Mouse (Mus musculus) left cerebral cortex, postnatal 4 days (tissue): ENCODE measurements at regions not wholly inside any gene's neighbourhood (a gene's known extent, or its start where the extent isn't known, plus 50 kb on each side); places are given as distances from the start of the nearest gene placed in this dataset.

ENCODE experiments used
- DNase-seq: peaks from one replicate; pipeline ENCODE4 v3.0.0-alpha.2; 2022
- intact Hi-C: fragments of 180-260 bp; cut with DNase I; formaldehyde crosslinking; loops from one replicate; pipeline ENCODE4 v1.15.1; 2025

DNA sequence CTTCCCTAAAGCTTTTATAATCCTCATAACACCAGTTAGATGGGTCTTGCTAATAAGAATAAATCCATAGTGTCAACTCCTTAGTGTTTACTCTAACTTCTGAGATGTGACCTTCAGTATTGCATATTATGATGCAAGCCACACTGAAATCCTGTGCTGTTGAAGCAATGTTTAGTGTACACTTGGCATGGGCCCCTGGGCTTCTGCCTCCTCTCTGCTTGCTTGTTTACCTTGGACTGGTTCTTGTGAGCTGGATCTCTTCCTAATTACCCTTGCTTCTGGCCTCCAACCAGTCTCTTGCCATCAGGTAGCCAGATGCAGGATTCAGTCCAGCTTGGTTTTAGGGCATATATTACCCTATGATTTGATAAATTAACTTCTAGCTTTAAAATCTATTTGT is 57.0 kb downstream of the Rgs2 start:
- DNase-seq, result no peak
- intact Hi-C loops, result no loop called here

DNA sequence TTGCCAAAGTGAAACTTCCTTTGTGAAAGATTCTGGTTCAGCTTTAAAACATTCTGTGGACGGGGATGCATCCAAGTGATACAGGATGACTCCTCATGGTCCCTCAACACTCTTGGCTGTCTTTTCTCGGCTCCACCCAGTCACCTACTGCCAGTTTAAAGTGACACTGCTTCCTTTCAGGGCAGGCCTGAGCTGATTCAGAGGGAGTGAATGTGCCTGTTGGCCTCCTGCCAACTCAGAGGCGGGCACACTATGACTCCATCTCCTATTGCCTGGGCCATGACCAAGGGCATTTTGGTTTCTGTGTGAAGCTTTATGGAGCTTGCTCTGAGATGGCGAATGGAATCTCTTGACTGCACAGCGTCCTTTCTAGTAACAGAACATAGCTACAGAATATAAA is 62.5 kb downstream of the Rgs2 start:
- intact Hi-C loops, result no loop called here
- peak; percentile 75 for DNase-seq

DNA sequence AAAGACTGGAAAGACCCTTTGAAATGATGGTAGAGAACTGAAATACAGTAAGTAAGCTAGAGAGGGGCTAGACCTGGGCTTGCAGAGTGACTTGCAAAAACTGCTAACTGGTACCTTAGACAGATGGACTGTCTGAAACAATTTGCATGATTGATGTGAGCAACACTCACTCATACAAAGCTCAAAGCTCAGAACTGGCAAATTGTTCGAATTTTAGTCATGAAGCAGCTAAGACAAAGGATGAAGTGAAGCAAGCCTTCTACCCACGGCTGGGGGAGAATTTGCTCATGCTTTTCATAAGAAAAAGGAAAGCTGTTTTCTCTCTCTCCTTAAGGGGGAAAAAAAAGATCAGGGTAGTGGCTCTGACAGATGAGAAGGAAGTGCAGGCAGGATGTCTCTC is 64.5 kb downstream of the Rgs2 start:
- no peak for DNase-seq
- intact Hi-C loops, result no loop called here

DNA sequence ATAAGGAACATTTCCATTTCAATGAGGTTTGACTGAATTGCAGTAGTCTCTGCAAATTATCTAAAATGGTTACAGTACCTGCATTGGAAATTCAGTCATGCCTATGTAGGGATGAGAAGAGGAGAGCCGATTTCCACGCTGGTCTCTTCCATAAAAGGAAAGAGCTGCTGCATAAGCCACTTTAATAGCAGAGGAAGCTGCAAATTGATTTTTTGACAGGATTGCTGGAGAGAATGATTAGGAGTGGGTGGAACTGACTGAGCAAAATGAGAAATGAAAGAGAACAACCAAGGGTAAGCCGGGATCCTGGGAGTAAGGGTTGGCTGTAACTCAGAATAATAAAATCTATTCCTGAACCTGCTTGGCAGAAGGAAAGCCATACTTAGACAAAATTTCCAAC is 65.4 kb downstream of the Rgs2 start:
- DNase-seq, result no peak
- intact Hi-C loops, result no loop called here

DNA sequence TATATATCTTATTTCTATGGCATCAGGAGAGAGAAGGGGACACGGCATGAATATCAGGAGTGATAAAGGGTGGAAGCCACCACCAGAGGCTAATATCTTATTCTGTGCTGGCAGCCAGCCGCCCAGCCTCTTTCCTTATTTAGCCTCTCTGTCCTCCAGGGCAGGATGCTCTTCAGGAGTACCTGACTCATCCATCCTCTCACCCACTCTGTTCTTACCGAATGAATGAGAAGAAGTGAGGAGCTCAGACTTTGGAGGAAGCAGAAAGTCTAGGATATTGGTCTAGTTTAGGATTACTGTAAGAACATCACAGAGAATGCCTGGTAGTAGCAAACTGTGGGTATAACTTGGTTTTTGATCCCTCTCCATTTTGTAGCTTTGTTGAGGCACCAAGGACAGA is 73.2 kb downstream of the Rgs2 start:
- no peak for DNase-seq
- intact Hi-C loops, result no loop called here

DNA sequence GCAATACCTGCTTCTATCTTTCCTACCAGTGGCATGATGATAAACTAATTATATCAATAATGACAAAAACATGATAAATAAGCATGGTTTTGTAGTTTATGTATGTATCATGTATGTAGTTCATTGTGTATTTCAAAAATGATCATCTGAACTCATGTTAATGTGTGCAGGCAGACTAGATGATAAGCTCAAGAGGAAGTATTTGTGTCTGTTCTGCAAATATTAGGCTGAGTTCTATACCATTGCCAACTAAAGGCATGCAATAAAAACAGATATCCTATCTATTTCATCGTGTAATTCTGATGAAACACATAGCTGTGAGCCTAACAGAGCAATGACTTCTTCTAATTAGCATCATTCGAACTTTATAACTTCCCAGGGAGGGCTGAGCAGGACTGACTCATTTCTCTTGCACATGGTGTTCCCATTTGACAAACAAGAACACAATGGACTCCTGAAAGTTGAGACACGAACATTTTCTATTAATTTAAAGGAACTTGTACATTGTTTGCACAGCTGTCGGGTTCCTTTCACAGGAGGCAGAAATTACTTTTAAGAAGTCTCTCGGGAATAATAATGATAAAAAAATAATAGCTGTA is 74.3 kb downstream of the Rgs2 start:
- no peak for DNase-seq
- intact Hi-C loops, result no loop called here

DNA sequence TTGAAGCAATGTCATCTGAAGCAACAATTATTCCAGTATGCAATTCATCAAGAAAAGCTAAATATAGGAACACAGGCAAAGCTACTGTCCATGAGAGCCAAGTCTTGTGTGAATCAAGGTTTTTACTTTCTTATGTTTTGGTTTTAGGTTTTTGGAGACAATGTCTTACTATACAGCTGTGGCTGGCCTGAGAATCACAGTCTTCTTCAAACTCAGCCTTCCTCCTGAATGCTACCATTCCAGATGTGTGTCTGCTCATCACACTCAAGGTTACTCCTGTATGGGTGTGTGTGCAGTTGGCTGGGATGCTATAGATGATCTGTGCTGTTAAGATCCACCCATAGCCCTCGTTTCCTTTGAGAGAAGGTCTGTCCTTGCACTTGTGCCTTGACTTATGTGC is 81.5 kb downstream of the Rgs2 start:
- DNase-seq, result no peak
- intact Hi-C loops, result no loop called here

DNA sequence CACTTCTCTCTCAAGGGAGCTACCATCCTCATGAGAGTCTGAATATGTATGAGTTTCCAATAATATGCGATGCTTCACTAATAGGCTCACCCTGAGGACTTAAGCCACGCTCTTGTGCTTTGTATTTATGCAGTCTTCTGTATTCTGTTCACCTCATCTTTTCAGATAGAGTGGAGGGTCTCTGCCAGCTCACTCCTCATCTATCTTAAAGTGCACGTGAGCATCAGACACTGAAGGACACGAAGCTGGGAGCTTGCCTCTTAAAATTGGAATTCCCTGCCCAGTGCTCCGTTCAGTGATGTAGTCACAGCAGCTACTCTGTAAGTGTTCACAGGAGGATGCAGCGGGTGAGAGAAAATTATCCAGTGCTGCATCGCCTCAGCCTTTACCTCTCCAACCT is 83.7 kb downstream of the Rgs2 start:
- DNase-seq, result no peak
- intact Hi-C loops, result no loop called here

DNA sequence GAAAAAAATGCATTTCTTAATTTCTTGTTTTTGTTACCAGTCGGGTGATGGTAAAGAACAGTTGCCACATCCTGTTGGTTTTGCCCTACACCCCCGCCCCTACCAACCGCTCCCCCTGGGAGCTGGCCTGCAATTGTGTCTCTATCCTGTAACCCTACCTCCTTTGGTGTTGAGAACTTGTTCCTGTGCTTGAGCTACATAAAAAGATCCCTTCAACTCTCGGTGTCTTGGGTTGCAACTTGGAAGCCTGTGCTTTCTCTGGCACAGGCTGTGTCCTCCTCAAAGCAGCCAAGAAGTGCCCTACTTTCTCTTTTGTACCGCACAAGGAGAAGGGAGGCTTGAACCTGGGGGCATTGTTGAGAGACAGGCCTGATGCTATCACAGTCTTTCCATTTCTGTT is 85.0 kb downstream of the Rgs2 start:
- no peak for DNase-seq
- intact Hi-C loops, result no loop called here

DNA sequence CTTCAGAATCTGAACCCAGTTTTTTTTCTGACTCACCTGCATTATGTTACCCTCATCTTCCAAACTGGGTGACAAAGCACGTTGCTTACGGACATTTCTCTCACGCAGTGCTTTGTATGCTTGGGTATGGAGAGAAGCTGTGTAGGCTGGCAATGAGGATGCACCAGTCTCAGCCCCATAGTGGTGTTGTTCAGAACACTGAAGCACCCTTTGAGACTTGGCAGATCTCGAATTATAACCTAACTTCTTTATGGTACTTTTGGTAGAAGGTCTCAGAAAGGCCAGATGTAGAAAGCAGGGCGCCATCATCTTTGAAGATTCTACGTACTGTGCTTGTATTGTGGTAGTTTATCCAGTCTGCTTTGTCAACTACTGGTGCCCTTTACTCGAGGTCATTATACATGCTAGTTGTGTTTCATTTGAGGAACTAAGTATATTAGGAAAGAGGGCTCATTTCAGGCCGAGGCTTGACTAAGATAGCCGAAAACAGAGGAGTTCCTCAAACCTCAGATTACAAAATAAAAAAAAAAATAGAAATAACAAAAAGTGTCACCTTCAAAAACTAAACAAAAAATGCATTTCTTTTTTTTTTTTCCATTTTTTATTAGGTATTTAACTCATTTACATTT is 85.7 kb downstream of the Rgs2 start:
- intact Hi-C loops, result no loop called here
- no peak for DNase-seq

DNA sequence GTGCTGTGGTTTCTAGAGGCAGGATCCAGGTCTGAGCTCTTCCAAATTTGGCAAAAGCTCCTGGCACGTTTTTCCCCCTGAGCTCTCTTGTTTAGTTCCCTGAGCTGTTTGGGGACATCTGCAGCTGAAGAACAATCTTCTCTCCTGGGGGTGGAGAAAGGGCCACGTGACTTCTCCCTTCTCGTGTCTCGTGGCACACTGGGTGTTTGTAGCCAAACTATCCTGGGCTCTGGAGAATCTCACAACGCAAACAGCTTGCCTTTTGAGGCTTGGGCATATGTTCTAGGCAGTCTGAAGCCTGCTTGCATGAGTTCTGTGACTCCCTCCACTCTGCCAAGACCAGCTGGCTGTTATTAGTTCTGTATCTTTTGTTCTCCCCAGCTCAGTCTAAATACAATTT is 86.3 kb downstream of the Rgs2 start:
- DNase-seq, result peak; percentile 23
- intact Hi-C loops, result no loop called here

DNA sequence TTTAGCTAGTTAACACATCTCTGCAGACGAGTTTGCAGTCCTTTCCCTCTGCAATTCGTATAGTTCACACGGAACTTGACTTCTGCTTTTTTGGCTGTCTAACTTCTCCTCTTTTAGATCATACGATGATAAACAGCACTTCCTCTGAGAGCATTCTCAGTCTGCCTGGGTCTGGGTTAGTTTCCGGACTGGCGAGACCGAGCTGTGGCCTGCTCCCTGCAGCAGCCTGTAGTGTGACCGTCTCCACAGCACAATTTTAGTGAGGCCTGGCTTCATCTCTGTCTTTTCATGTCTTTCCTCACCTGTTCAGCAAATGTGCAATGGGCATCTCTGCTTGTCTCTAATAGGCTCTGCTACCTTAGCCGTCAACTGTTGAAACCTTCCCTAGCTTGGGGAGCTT is 87.4 kb downstream of the Rgs2 start:
- intact Hi-C loops, result no loop called here
- no peak for DNase-seq

DNA sequence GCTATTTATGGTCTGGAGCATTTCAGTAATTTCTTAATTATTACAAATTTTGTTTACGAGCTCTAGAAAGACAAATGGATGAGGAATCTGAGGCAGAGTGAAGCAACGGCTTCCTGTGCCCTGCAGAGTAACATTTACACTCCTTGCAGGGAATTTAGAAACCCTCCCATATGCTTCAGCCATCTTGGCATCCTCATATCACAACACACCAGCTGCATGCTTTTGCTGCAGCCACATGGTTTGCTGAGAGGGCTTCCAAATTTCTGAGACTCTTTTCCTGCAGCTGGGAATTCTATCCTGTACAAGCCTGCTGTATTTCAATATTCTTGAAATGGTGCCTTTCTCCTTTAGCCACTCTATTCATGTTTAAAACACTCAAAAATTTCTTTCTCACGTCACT is 91.4 kb downstream of the Rgs2 start:
- intact Hi-C loops, result no loop called here
- no peak for DNase-seq

DNA sequence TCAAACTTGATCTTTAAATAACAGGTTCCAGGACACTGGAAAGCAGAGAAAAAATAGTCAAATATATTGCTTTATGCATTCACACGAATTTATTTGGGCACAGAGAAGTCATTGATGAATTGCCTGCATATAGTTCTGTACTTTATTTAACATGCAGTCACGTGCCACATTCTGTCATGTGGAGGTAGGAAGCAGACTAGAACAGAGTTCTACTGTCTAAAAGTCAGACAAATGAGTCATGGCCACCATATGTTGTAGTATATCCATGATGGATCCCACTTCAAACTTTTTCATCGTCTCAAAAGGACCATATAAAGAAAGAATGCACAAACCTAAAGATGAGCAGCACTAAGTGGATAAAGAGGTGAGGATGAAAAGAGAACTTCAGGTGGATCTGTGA is 92.7 kb downstream of the Rgs2 start:
- no peak for DNase-seq
- intact Hi-C loops, result no loop called here

DNA sequence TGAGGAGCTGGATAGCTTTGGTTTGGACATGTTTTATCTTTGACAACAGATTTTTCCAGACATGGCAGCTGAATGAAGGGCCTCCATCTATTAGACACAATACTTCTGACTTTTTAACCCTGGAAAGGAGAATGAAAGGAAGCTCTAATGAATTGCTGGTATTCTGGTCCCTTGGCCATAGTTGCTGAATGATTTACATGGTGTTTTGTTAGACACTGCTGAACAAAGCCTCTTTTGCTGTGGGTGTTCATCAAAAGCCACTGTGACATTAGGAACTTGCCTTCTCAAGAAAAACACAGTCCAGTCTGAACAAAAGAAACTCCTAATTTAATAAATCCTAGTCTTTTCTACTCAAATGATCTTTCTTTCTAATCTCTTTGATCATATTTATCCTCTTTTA is 93.4 kb downstream of the Rgs2 start:
- DNase-seq, result no peak
- intact Hi-C loops, result no loop called here

DNA sequence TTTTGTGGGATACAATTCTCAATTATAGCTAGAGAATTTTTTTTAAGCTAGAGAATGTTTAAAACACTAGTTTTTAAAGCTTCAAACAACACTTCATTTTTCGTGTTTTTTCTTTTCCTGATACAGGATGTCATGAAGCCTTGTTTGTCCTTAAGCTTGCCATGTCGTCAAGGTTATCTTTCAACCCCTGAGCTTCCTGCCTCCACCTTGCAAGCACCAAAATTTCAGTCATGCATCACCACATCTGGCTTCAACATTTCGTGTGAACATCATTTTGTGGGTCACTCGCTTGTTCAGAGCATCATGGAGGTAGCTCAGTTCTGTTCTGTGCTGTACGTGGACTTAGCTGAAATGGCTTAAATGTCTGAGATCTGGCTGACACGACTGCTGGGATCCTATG is 96.6 kb downstream of the Rgs2 start:
- DNase-seq, result no peak
- intact Hi-C loops, result no loop called here

DNA sequence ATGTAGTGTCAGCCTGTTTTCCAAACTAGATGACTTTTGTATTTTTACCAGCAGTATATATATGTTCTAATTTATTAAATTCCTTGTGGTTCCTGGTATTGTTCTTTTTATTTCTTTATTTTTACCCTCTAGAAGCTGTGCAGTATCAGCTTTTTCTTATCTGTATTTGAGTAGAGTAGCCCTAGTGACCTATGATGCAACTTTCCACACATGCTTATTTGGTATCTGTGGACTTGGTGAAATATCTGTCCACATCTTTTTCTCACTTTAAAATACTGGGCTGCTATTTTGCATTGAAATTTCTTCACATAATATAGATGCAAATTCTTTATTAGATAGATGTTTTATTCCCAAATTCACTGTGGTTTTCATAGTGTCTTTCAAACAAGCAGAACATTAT is 97.1 kb downstream of the Rgs2 start:
- intact Hi-C loops, result no loop called here

DNA sequence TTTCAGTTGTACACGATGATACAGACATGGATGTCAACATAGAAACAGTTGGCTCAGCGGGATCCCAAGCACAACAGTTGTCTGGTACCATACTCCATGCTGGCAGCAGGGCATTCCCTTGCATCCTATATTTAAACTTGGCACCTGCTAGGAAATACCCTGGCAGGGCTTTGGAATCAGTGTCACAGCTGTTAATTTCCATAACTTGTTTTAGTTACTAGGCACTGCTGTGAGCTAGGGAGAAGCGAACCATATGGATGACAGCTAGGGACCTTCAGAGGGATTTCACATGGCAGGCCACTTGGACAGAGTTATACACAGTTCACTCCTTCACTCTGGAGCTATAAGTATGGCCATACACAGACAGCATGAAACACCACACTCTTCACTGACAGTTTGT is 100.0 kb downstream of the Rgs2 start:
- DNase-seq, result peak; percentile 72

More for the DNA sequence above, 97.1 kb downstream of the Rgs2 start:
- no peak for DNase-seq

DNA sequence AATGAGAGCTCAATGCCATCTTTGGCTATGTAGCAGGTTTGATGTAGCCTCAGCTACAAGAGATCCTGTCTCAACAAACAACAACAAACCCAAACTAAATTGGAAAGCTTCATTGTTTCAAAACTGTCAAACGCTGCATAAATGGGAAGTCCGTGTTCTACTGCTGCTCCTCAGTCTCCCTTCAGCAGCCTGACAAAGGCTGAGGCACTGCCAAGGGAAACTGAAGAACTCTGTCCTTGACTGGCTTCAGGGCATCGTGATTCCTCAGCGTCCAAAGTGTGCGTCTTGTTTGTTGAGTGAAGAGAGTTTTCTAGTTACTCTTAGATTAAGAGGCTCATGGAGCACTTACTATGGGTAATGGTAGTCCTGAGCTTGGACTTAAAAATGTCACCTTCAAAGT is 100.7 kb downstream of the Rgs2 start:
- no peak for DNase-seq
- intact Hi-C loops, result no loop called here

More for the DNA sequence above, 100.0 kb downstream of the Rgs2 start:
- intact Hi-C loops, result no loop called here

DNA sequence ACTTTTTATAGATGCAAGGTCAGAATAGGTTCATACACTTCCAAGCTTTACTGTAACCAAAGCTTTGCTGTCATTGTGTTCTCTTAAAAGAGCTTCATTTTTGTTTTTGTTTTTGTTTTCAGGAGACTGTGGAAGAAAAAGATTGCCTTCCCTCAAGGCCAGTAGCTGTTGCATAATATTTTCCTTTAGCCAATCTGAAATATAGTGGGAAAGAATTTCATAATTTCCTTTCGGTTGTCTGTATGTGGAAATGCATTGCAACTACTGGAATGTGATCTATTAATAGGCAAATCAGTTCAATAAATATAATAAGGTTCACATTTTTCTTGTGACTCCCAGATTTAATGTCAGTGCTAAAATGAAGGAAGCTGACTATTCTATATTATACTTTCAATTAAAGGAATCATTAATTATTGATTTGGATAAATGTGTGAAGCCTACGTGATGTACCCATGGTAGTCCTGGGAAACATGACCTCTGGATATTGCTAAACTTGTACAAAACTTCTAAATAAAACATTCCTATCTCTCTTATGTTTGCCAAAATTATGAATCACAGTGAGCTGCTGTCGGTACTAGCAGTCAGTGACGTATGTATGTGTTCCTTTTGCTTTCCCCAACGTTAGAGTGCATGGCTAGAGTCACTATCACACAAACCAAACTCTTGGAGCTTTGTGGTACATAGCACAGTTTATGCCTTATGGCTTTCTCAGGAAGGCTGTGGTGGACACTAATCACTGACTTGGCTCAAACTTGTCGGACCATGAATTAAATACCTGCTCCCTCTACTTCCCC is 102.6 kb downstream of the Rgs2 start:
- intact Hi-C loops, result no loop called here
- no peak for DNase-seq

DNA sequence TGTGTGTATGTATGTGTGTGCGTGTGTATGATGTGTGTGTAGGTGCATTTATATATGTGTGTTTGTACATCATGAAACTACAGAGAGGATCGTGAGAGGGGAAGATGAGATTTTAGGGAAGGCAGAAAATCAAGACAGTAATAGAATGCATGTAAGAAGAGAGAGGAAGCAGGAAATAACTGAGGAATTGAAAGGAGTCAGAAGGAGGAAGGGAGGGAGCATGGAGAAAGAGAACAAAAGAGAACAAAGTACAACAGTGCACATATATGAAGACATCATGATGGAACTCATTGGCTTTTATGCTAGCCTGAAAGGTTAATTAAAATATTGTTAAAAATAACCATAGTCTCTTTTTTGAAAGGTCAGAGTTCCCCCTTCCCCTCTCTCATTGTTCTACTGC is 111.4 kb downstream of the Uchl5 start:
- DNase-seq, result no peak
- intact Hi-C loops, result no loop called here

DNA sequence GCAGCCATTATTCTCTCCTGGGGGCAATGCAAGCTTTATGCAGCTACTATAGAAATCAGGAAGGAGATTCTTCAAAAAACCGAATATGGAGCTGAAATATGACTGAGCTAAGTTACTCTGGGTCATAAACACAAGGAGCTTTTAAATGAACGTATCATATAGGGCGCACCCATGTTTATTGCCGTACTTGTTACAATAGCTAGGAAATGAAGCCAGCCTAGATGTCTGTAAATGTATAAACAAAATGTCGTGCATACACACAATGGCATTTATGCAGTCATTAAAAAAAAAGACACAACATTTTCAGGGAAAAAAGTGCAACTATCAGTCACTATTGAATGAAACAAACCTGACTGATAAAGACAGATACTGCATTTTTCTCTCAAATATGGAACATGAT is 111.0 kb downstream of the Uchl5 start:
- intact Hi-C loops, result no loop called here
- no peak for DNase-seq
